Mouse (Mus musculus) hindbrain, embryonic 15.5 days (tissue): ENCODE measurements around the gene Bicral. TPM values are rescaled to one million over a fixed set of nuclear protein-coding genes. Genes with fewer than 3 reads are reported as not detected.

ENCODE experiments used
- ATAC-seq: fragments of 200-750 bp; cut with Nextera tagmentation; 2 replicates; pipeline ENCODE4 v1.8.0; 2017; ENCODE audit warnings: low read depth, moderate number of reproducible peaks, moderate TSS enrichment; ENCODE audit not compliant: low FRiP score
- H3K27ac ChIP-seq: fragments of 300-500 bp; sonication (generic); replicated peaks from 2 replicates; pipeline ENCODE4 v1.5.1; 2015; ENCODE audit warnings: mild to moderate bottlenecking, inconsistent platforms
- H3K27me3 ChIP-seq: fragments of 300-500 bp; sonication (generic); 2 replicates; pipeline ENCODE4 v1.6.1; 2015; ENCODE audit warnings: control low read depth, inconsistent platforms
- H3K36me3 ChIP-seq: fragments of 300-500 bp; sonication (generic); 2 replicates; pipeline ENCODE4 v1.6.1; 2015; ENCODE audit warnings: control low read depth, inconsistent platforms
- H3K4me1 ChIP-seq: fragments of 300-500 bp; sonication (generic); replicated peaks from 2 replicates; pipeline ENCODE4 v1.6.1; 2015; ENCODE audit warnings: control low read depth, inconsistent platforms
- H3K4me2 ChIP-seq: fragments of 300-500 bp; sonication (generic); 2 replicates; pipeline ENCODE4 v1.6.1; 2015; ENCODE audit warnings: moderate library complexity, mild to moderate bottlenecking, inconsistent platforms
- H3K4me3 ChIP-seq: fragments of 300-500 bp; sonication (generic); 2 replicates; pipeline ENCODE4 v1.5.1; 2015; ENCODE audit warnings: mild to moderate bottlenecking, inconsistent platforms
- H3K9ac ChIP-seq: fragments of 300-500 bp; sonication (generic); 2 replicates; pipeline ENCODE4 v1.6.1; 2015; ENCODE audit warnings: inconsistent platforms
- H3K9me3 ChIP-seq: fragments of 300-500 bp; sonication (generic); 2 replicates; pipeline ENCODE4 v1.6.1; 2016; ENCODE audit warnings: control low read depth, inconsistent platforms
- WGBS: fragments of 180-500 bp; shearing (Covaris S2); methylation state at CpG from one replicate; pipeline ENCODE4 v1.1.7; 2015; 5-methylcytosine and 5-hydroxymethylcytosine counted together
- polyA plus RNA-seq: library from polyadenylated mRNA; unstranded; fragments of >200 nt; fragmentation: Nextera tagmentation; extraction: Ambion mirVana; gene quantifications from 2 replicates; pipeline ENCODE4 v1.2.1, GENCODE M21; 2015

Gene Bicral
- polyA plus RNA-seq, 1 experiment from 2014 or later = 10.3 TPM

DNA sequence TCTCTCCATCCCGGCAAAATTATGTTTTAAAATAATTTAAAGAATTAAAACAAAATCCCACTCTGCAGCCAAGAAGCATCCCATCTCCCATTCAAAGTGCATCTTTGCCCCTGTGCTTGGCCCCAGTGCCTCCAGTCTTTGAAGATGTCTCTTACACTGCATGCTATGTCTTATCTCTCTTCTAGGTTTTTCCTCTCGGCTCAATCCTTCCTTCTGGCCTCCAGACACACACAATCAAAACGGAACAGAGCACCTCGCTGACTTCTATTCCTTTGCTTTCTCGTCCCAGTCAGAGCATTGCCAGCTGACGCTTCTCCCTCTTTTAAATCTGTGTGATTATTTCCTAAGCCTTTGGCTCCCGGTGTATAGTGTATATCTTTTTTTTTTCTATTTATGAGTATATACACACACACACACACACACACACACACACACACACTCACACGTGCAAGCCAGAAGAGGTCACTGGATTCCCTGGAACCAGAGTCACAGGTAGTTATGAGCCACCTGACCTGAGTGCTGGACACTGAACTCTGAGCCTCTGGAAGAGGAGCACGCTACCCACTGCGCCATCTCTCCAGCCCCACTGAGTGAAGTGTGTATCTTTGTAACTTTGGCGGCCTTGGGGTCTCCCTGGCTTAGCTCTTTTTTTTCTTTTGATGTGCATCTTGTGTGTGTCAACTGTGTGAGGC, 27.1 kb upstream of the Bicral start:
- Histone ChIP-seq H3K4me1 (peaks cover 14% of the 10 kb centered on the region), H3K27me3 (no peaks in the 10 kb centered on the region), H3K4me2 (no peak overlapping the region), H3K4me3 (no peak overlapping the region), H3K36me3 (no peaks in the 10 kb centered on the region), H3K9ac (no peak overlapping the region), H3K27ac (no peak overlapping the region), H3K9me3 (no peaks in the 10 kb centered on the region)
- no peak for ATAC-seq
- WGBS = 88% methylated on average over 11 of the region's 11 CpGs

DNA sequence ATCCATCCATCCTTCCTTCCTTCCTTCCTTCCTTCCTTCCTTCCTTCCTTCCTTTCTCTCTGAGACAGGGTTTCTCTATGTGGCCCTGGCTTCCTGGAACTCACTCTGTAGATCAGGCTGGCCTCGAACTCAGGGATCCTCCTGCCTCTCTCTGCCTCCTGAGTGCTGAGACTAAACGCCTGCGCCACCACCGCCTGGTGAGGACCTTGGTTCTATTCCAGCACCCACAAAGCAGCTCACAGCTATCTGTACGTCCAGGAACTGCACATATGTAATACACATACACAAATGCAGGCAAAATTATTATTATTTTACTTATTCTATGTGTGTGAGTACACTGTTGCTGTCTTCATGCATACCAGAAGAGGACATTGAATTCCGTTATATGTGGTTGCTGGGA, 26.5 kb upstream of the Bicral start:
- H3K9ac ChIP-seq = no peak overlapping the region
- H3K27ac ChIP-seq = no peak overlapping the region
- H3K4me3 ChIP-seq = no peak overlapping the region
- H3K27me3 ChIP-seq = no peaks in the 10 kb centered on the region
- no peak overlapping the region for H3K4me2 ChIP-seq
- no peak for ATAC-seq
- H3K4me1 ChIP-seq = peaks cover 18% of the 10 kb centered on the region
- H3K36me3 ChIP-seq = no peaks in the 10 kb centered on the region
- WGBS = 90% methylated on average over 6 of the region's 6 CpGs
- H3K9me3 ChIP-seq = no peaks in the 10 kb centered on the region

DNA sequence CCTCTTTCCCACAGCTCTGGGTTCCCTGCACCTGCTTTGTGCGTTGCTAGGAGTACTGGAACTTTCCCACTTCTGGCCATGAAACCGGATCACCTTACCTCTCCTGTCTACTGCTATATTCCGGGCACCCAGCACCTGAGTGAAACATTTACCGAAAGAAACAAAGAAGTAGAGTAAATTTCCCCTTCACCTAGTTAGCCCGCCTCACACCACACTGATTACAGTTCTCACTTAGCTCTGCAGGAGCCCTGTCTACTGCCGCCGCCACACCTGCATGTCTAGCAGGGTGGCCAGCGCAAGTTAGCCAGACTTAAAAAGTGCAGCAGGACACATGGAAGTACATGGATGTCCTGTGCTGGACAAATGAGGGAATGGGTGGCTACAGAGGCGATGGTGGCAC, 24.8 kb upstream of the Bicral start:
- no peak for ATAC-seq
- H3K36me3 ChIP-seq = no peaks in the 10 kb centered on the region
- H3K9me3 ChIP-seq = no peaks in the 10 kb centered on the region
- WGBS = 92% methylated on average over 9 of the region's 9 CpGs
- H3K9ac ChIP-seq = no peak overlapping the region
- no peak overlapping the region for H3K27ac ChIP-seq
- no peak overlapping the region for H3K4me2 ChIP-seq
- H3K4me3 ChIP-seq = no peak overlapping the region
- H3K4me1 ChIP-seq = peaks cover 13% of the 10 kb centered on the region
- H3K27me3 ChIP-seq = no peaks in the 10 kb centered on the region

DNA sequence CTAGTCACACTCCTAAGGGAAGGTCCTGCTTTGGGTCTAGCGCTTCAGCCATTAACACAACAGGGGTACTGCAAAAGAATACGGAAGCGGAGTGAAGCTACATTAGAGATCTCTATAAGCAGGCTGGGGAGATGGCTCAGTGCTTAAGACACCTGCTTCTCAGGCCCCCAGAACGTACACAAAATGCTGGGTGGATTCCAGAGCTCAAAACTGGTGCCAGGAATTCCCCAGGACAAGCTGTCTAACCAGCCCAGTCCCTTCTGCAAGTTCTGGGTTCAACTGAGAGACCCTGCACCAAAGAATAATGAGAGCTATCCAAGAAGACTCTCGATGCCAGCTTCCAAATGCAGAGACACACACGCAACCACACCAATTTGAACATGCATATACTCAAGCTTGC, 23.4 kb upstream of the Bicral start:
- no peak overlapping the region for H3K4me2 ChIP-seq
- H3K9ac ChIP-seq = no peak overlapping the region
- no peaks in the 10 kb centered on the region for H3K27me3 ChIP-seq
- 81% methylated on average over 6 of the region's 6 CpGs for WGBS
- no peak overlapping the region for H3K27ac ChIP-seq
- H3K9me3 ChIP-seq = no peaks in the 10 kb centered on the region
- H3K36me3 ChIP-seq = no peaks in the 10 kb centered on the region
- H3K4me3 ChIP-seq = no peak overlapping the region
- H3K4me1 ChIP-seq = peaks cover 8% of the 10 kb centered on the region
- ATAC-seq = no peak

DNA sequence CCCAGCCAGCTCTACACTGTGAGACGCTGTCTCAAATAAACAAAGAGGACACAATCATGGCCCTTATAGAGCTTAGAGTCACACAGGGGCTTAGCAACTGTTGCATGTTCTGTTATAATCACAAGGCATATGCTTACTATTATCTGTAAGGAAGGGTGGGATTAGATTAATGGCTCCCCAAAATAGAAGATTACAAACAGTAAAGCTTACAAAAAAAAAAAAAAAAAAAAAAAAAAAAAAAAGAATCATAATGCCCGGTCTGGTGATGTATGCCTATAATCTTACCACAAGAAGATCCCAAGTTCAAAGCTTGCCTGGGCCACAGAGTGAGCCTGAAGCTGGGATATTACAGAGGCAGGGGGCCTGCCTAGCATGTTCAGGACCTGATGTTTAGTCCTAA, 22.0 kb upstream of the Bicral start:
- Histone ChIP-seq H3K9me3 (no peaks in the 10 kb centered on the region), H3K4me3 (no peak overlapping the region), H3K4me1 (peaks cover 8% of the 10 kb centered on the region), H3K36me3 (no peaks in the 10 kb centered on the region), H3K27me3 (no peaks in the 10 kb centered on the region), H3K9ac (no peak overlapping the region), H3K27ac (0 out of 2 replicates have a peak overlapping the region, but pooled peaks have one; percentile 32), H3K4me2 (no peak overlapping the region)
- WGBS = 71% methylated on average over 2 of the region's 2 CpGs
- no peak for ATAC-seq

DNA sequence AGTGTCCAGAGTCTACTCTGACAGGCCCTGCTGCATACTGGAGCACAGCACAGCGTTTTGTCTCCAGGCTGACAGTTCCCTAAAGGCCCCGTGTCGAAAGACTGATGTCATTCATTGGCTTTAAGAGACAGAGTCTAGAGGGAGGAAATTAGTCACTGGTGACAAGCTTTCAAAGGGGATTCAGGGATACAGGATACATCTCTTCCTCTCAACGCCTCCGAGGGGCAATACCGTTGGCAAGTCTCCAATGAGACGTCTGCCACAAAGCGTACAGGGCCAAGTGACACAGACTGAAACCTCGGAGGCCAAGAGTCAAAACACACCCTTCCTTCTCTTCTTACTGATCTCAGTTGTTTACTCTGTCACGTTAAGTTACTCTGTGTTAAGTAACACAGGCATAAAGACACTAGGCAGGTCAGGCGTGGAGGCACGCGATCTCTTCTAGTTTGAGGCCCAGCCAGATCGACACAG, 21.6 kb upstream of the Bicral start:
- Histone ChIP-seq H3K27ac (0 out of 2 replicates have a peak overlapping the region, but pooled peaks have one; percentile 32), H3K9me3 (no peaks in the 10 kb centered on the region), H3K27me3 (no peaks in the 10 kb centered on the region), H3K4me1 (peaks cover 8% of the 10 kb centered on the region), H3K9ac (no peak overlapping the region), H3K36me3 (no peaks in the 10 kb centered on the region), H3K4me3 (no peak overlapping the region), H3K4me2 (no peak overlapping the region)
- peak; percentile 73; the same call in 1 of the 2 replicates for ATAC-seq
- 32% methylated on average over 14 of the region's 14 CpGs for WGBS

GRCm38 (mm10) chr17:46877061-46877460, 18.8 kb upstream of the Bicral start:
- no peak overlapping the region for H3K4me2 ChIP-seq
- ATAC-seq = no peak
- no peaks in the 10 kb centered on the region for H3K27me3 ChIP-seq
- 72% methylated on average over 5 of the region's 5 CpGs for WGBS
- no peak overlapping the region for H3K4me3 ChIP-seq
- no peak overlapping the region for H3K9ac ChIP-seq
- no peaks in the 10 kb centered on the region for H3K9me3 ChIP-seq
- H3K27ac ChIP-seq = no peak overlapping the region
- no peaks in the 10 kb centered on the region for H3K36me3 ChIP-seq
- peaks cover 8% of the 10 kb centered on the region for H3K4me1 ChIP-seq

GRCm38 (mm10) chr17:46876371-46876950, 18.2 kb upstream of the Bicral start:
- H3K4me2 ChIP-seq = no peak overlapping the region
- H3K4me3 ChIP-seq = no peak overlapping the region
- 72% methylated on average over 8 of the region's 8 CpGs for WGBS
- H3K9me3 ChIP-seq = no peaks in the 10 kb centered on the region
- peaks cover 8% of the 10 kb centered on the region for H3K4me1 ChIP-seq
- H3K36me3 ChIP-seq = no peaks in the 10 kb centered on the region
- ATAC-seq = no peak
- no peak overlapping the region for H3K27ac ChIP-seq
- H3K9ac ChIP-seq = no peak overlapping the region
- no peaks in the 10 kb centered on the region for H3K27me3 ChIP-seq

- Histone ChIP-seq H3K27ac (no peak overlapping the region), H3K27me3 (no peaks in the 10 kb centered on the region), H3K4me3 (no peak overlapping the region), H3K9ac (no peak overlapping the region), H3K4me2 (no peak overlapping the region), H3K4me1 (peaks cover 8% of the 10 kb centered on the region), H3K9me3 (no peaks in the 10 kb centered on the region), H3K36me3 (no peaks in the 10 kb centered on the region)
- no peak for ATAC-seq
- WGBS = 63% methylated on average over 3 of the region's 3 CpGs
Observed at GRCm38 (mm10) chr17:46875626-46876025, 17.3 kb upstream of the Bicral start.

- no peaks in the 10 kb centered on the region; the same call in 1 of the 2 replicates for H3K4me1 ChIP-seq
- H3K27me3 ChIP-seq = no peaks in the 10 kb centered on the region
- H3K27ac ChIP-seq = no peak overlapping the region
- no peak overlapping the region for H3K4me2 ChIP-seq
- no peaks in the 10 kb centered on the region for H3K9me3 ChIP-seq
- H3K9ac ChIP-seq = no peak overlapping the region
- H3K36me3 ChIP-seq = no peaks in the 10 kb centered on the region
- 36% methylated on average over 10 of the region's 10 CpGs for WGBS
- ATAC-seq = no peak
- no peak overlapping the region for H3K4me3 ChIP-seq
Observed at GRCm38 (mm10) chr17:46874133-46874532, 15.9 kb upstream of the Bicral start.

DNA sequence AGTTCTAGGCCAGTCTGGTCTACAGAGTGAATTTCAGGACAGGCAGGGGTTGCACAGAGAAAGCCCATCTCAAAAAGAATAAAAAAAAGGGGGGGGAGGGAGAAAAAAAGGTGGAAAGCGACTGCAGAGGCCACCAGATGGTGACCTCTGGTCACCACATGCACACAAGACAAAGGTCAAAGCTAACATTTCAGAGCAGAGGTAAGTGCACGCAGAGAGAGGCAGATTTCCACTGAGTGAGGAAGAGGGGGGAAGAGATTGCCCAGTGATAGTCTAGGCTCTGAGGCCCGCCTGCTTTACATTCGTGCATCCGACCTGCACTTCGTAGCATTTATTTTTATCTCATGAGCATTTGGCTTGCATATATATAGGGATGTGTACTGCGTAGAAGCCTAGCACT, 14.5 kb upstream of the Bicral start:
- no peak overlapping the region for H3K9ac ChIP-seq
- ATAC-seq = no peak
- 79% methylated on average over 7 of the region's 7 CpGs for WGBS

GRCm38 (mm10) chr17:46870913-46871312, 12.6 kb upstream of the Bicral start:
- ATAC-seq = no peak
- H3K27me3 ChIP-seq = no peaks in the 10 kb centered on the region
- H3K36me3 ChIP-seq = no peaks in the 10 kb centered on the region
- H3K9ac ChIP-seq = no peak overlapping the region
- 75% methylated on average over 1 of the region's 1 CpGs for WGBS
- no peaks in the 10 kb centered on the region; the same call in 1 of the 2 replicates for H3K4me1 ChIP-seq
- no peak overlapping the region for H3K4me3 ChIP-seq
- no peaks in the 10 kb centered on the region for H3K9me3 ChIP-seq
- no peak overlapping the region for H3K27ac ChIP-seq
- no peak overlapping the region for H3K4me2 ChIP-seq

More for the DNA sequence above, 14.5 kb upstream of the Bicral start:
- H3K4me1 ChIP-seq = no peaks in the 10 kb centered on the region; the same call in 1 of the 2 replicates
- H3K27ac ChIP-seq = no peak overlapping the region
- no peaks in the 10 kb centered on the region for H3K9me3 ChIP-seq
- no peak overlapping the region for H3K4me3 ChIP-seq
- no peak overlapping the region for H3K4me2 ChIP-seq
- H3K36me3 ChIP-seq = no peaks in the 10 kb centered on the region
- no peaks in the 10 kb centered on the region for H3K27me3 ChIP-seq
